Mouse (Mus musculus): ENCODE measurements at regions not wholly inside any gene's neighbourhood (a gene's known extent, or its start where the extent isn't known, plus 50 kb on each side); places are given as distances from the start of the nearest gene placed in this dataset.

- TF ChIP-seq CTCF (IDR thresholded peaks at IDR 0.05; ENCODE audit: low read depth): no peak
- no peak for TF ChIP-seq EP300 (IDR thresholded peaks at IDR 0.05; ENCODE audit: low read depth)
Observed at GRCm38 (mm10) chr11:111175566-111175965, 109.6 kb downstream of the Kcnj2 start.
